Mouse (Mus musculus): ENCODE results near the gene Zscan2.

DNA sequence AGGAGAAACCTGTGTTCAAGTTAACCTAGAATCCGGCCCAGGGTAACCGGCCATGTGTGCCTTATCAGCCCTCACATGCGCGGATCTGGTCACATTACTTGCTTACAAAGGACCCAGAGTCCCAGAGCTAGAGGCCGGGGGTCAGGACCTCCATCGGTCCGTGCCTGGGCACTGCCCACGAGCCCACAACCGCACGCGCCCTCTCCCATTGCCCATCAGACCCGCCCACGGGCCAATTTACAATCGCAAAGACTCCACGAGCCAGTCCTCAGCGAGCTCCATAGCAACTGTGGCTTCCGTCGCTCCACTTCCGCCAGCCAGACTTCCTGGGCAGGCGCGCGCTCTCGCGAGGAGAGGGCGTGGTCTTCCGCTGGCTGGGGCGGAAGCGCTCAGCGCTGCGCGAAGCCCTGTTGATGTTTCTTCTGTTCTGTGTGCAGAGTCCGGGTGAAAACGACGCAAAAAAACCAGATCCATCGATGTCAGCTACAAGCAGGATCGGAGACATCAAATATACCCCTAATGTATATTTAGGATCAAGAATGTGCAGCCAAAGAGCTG is 40.3 kb downstream of the Zscan2 start, which contains the start of gene Wdr73:
- TF ChIP-seq CTCF (IDR thresholded peaks at IDR 0.05; ENCODE audit: low read depth, low read length) (no peak), POLR2AphosphoS5 (IDR thresholded peaks at IDR 0.05; ENCODE audit: insufficient replicate concordance, low read depth, low read length) (no peak), TAL1 (conservative IDR thresholded peaks at IDR 0.05; ENCODE audit: low read depth, low read length) (no peak), GATA1 (IDR thresholded peaks at IDR 0.05; ENCODE audit: borderline replicate concordance, low read length) (no peak), GATA2 (IDR thresholded peaks at IDR 0.05; ENCODE audit: borderline replicate concordance, low read depth, low read length) (no peak)
